Mouse (Mus musculus): ENCODE data around the gene Tas1r3. TPM values are rescaled to one million over a fixed set of nuclear protein-coding genes. Genes with fewer than 3 reads are reported as not detected.

The Tas1r3 gene
- total and polyA plus RNA-seq, 2 experiments from 2014 or later: 0.12 to 0.38 TPM

DNA sequence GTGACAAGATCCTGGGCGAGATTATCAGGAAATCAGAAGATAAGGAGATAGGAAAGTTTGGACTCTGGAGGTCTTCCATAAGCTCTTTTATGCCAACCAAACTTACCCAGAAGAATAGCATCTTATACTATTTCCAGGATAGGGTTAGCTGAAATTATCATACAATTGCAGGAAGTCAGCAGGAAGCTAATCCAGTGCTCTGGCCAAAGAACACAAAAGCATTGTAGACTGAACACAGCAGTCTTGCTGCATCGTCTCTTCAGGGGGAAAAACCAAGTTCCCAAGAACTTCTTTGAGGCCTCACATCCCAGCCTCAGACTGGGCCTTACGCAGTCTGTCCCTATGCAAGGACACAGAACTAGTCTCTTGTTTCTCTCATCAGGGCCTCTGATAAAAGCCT, 20.4 kb upstream of the Tas1r3 start:
- DNase-seq (ENCODE audit: low spot score) (no peak), ATAC-seq (ENCODE audit: low FRiP score) (no peak)
- H3K36me3 ChIP-seq (ENCODE audit: insufficient read depth, low read length): peaks cover 36% of the 10 kb centered on the region
- H3K9ac ChIP-seq (replicated peaks; ENCODE audit: low read length, poor library complexity, severe bottlenecking): no peak overlapping the region
- no peak overlapping the region for H3K4me2 ChIP-seq (ENCODE audit: low read depth, low read length, poor library complexity, severe bottlenecking)
- no peak overlapping the region for H3K27ac ChIP-seq (ENCODE audit: low read depth, low read length)
- no peak overlapping the region for H3K4me3 ChIP-seq (ENCODE audit: low read depth, low read length)
- no peaks in the 10 kb centered on the region for H3K4me1 ChIP-seq (ENCODE audit: insufficient read depth, low read length)
- 89% methylated on average over 3 of the region's 3 CpGs for WGBS
- TF ChIP-seq CTCF (IDR thresholded peaks at IDR 0.05): no peak
- H3K27me3 ChIP-seq (ENCODE audit: insufficient read depth, low read length): no peaks in the 10 kb centered on the region
- H3K9me3 ChIP-seq (ENCODE audit: low read length): no peaks in the 10 kb centered on the region

DNA sequence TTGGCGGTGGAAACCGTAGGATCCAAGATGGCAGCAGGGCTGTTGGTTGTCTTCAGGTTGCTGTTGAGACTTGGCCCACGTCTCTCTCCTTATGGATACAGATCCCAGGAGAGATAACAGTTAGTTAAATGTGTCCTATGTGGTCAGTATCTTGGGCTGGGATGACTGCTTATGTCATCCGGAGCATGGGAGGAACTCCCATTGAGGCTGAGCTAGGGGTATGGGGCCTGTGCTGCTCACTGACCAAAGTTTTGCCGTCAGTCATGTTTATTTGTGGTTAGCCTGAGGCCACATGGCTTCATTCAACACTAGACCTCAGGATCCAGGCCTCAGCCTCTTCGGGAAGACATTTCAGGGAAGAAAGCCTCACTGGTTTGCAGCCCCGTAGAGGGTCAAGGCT, 8.2 kb upstream of the Tas1r3 start:
- ATAC-seq (ENCODE audit: low FRiP score): no peak
- H3K9me3 ChIP-seq (ENCODE audit: low read length): no peaks in the 10 kb centered on the region
- no peak overlapping the region for H3K4me2 ChIP-seq (ENCODE audit: low read depth, low read length, poor library complexity, severe bottlenecking)
- H3K36me3 ChIP-seq (ENCODE audit: insufficient read depth, low read length): peaks cover 33% of the 10 kb centered on the region
- no peaks in the 10 kb centered on the region for H3K27me3 ChIP-seq (ENCODE audit: insufficient read depth, low read length)
- H3K4me3 ChIP-seq (ENCODE audit: low read depth, low read length): no peak overlapping the region
- WGBS: 96% methylated on average over 7 of the region's 7 CpGs
- no peak for TF ChIP-seq CTCF (IDR thresholded peaks at IDR 0.05)
- peaks cover 6% of the 10 kb centered on the region; the same call in 1 of the 2 replicates for H3K4me1 ChIP-seq (ENCODE audit: insufficient read depth, low read length)
- no peak overlapping the region for H3K27ac ChIP-seq (ENCODE audit: low read depth, low read length)
- no peak overlapping the region for H3K9ac ChIP-seq (replicated peaks; ENCODE audit: low read length, poor library complexity, severe bottlenecking)
- no peak for DNase-seq (ENCODE audit: low spot score)

DNA sequence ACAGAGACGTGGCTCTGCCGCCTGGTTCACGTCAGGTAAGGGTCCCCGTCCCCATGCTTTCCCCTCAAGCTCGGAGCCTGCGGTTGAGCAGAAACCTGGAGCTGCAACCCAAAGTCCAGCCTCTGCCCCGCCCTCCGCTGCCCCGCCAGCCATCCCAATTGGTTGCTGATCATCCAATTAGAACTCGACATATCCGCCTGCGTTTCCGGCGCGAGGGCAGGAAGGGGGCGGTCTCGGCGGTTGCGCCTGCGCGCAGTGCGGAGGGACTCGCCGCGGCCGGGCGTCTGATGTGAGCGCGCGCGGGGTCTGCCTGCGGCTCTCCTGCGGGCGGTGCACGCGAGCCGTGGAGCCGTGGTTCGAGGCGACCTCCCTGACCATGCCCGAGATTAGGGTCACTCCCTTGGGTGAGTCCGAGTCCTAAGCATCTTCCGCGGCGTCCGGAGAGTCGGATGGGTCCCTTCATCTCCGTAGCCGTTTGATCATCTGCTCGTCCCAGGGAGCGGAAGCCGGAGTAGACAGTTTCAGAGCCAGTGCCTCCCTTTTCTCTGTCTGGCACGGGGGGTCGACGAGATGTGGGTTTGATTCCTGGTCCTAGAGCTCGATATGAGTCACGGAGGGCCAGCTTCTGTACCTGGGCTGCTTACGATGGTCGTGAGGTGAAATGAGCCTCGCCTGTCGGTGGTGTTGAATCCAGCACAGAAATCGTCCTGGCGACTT, 6.3 kb upstream of the Tas1r3 start, which contains the start of the genes Cptp and Ints11:
Gene Cptp (minus strand): TSS at position 124 of the 717 bp plus-strand sequence.
Gene Ints11 (plus strand): TSS at position 230 of the 717 bp plus-strand sequence.
- H3K9ac ChIP-seq (replicated peaks; ENCODE audit: low read length, poor library complexity, severe bottlenecking): peak within 1 kb of the TSS; percentile 90
- peak within 1 kb of the TSS; percentile 77 for H3K27ac ChIP-seq (ENCODE audit: low read depth, low read length)
- peaks cover 36% of the 10 kb centered on the region for H3K36me3 ChIP-seq (ENCODE audit: insufficient read depth, low read length)
- no peaks in the 10 kb centered on the region for H3K9me3 ChIP-seq (ENCODE audit: low read length)
- H3K4me1 ChIP-seq (ENCODE audit: insufficient read depth, low read length): peaks cover 6% of the 10 kb centered on the region; the same call in 1 of the 2 replicates
- H3K4me2 ChIP-seq (ENCODE audit: low read depth, low read length, poor library complexity, severe bottlenecking): peak within 1 kb of the TSS; percentile 93
- no peaks in the 10 kb centered on the region for H3K27me3 ChIP-seq (ENCODE audit: insufficient read depth, low read length)
- H3K4me3 ChIP-seq (ENCODE audit: low read depth, low read length): peak within 1 kb of the TSS; percentile 71
- DNase-seq (ENCODE audit: low spot score): peak; percentile 96
- ATAC-seq (ENCODE audit: low FRiP score): peak; percentile 94
- under 1% methylated on average over 59 of the region's 63 CpGs for WGBS
- peak; percentile 45 for TF ChIP-seq CTCF (IDR thresholded peaks at IDR 0.05)

DNA sequence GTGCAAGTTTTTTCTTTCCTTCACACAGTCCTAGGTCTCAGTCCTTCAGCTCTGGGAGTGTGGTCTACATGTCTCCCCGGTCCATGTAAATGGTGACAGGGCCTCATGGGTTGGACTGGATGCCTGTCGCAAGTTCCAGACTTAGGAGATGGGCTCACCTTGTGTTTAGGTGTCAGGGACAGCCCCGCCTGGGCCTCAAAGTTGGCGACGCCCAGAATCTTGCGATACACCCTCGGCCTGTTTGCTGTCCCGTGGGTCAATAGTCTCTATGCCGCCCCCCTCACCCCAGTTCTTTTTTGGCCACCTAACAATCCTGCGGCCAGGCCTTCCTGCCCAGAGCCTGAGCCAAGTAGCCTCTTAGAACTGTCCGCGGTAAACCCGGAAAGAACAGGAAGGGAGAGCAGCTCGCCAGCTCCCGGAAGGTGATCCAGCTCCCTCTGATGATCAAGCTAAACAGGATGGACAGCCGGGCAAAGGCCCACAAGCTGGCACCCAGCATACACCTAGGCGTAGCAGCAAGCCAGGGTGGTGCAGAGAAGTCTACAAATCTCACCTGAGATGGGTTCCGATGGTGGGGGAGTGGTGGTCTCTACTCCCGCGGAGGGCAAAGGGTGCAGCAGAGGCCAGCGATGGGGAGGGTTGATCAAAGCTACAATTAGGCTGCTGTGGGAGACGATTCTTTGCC, 5.6 kb upstream of the Tas1r3 start:
- peak overlapping the region; percentile 77 for H3K27ac ChIP-seq (ENCODE audit: low read depth, low read length)
- H3K9me3 ChIP-seq (ENCODE audit: low read length): no peaks in the 10 kb centered on the region
- DNase-seq (ENCODE audit: low spot score): no peak
- H3K27me3 ChIP-seq (ENCODE audit: insufficient read depth, low read length): no peaks in the 10 kb centered on the region
- H3K4me2 ChIP-seq (ENCODE audit: low read depth, low read length, poor library complexity, severe bottlenecking): peak overlapping the region; percentile 93
- H3K4me3 ChIP-seq (ENCODE audit: low read depth, low read length): peak overlapping the region; percentile 71
- WGBS: 16% methylated on average over 22 of the region's 22 CpGs
- H3K9ac ChIP-seq (replicated peaks; ENCODE audit: low read length, poor library complexity, severe bottlenecking): peak overlapping the region; percentile 90
- ATAC-seq (ENCODE audit: low FRiP score): peak; percentile 58
- H3K4me1 ChIP-seq (ENCODE audit: insufficient read depth, low read length): peaks cover 6% of the 10 kb centered on the region; the same call in 1 of the 2 replicates
- TF ChIP-seq CTCF (IDR thresholded peaks at IDR 0.05): no peak
- peaks cover 34% of the 10 kb centered on the region for H3K36me3 ChIP-seq (ENCODE audit: insufficient read depth, low read length)

DNA sequence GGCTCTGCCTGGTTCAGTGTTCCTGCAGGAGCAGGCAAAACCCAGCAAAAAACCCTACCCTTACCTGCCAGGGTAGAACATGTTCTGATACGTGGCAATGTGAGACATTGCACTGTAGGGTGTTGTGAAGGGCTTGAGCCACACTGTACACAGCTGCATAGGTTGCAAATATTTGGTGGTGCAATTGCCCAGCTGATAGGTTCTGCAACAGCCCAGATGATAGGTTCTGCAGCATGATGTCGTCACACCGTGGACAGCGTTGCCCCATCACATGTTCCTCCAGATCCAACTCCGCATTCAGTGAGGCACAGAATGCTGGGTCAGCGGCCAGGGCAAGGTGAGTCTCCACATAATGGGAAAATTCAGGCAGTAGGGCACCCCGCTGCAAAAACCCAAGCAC, 1.4 kb downstream of the Tas1r3 start:
- H3K27me3 ChIP-seq (ENCODE audit: insufficient read depth, low read length): no peaks in the 10 kb centered on the region
- no peak overlapping the region for H3K9ac ChIP-seq (replicated peaks; ENCODE audit: low read length, poor library complexity, severe bottlenecking)
- no peak for ATAC-seq (ENCODE audit: low FRiP score)
- H3K4me3 ChIP-seq (ENCODE audit: low read depth, low read length): no peak overlapping the region
- no peak overlapping the region for H3K27ac ChIP-seq (ENCODE audit: low read depth, low read length)
- peaks cover 70% of the 10 kb centered on the region for H3K36me3 ChIP-seq (ENCODE audit: insufficient read depth, low read length)
- no peak for DNase-seq (ENCODE audit: low spot score)
- no peak for TF ChIP-seq CTCF (IDR thresholded peaks at IDR 0.05)
- 91% methylated on average over 7 of the region's 7 CpGs for WGBS
- H3K4me1 ChIP-seq (ENCODE audit: insufficient read depth, low read length): no peaks in the 10 kb centered on the region
- H3K9me3 ChIP-seq (ENCODE audit: low read length): no peaks in the 10 kb centered on the region
- H3K4me2 ChIP-seq (ENCODE audit: low read depth, low read length, poor library complexity, severe bottlenecking): no peak overlapping the region

DNA sequence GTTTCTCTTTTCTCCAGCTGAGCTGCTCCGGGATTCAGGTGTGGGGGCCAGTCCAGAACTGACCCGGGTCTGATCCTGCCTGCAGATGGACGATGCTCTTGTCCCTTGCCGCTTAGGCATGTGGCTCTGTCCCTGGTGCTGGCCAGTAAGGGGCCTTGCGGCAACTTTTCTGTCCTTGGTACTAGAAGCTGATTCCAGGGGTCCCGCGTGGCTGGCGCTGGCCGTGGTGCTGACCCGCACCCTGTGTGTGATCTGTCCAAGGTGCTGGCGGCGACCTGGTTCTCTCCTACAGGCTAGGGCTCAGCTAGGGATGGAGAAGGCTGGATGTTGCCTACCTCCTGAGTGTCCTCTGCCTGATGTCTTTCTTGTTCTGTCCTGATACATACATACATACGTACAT, 3.8 kb downstream of the Tas1r3 start:
- WGBS: 33% methylated on average over 13 of the region's 13 CpGs
- Histone ChIP-seq H3K9me3 (ENCODE audit: low read length) (no peaks in the 10 kb centered on the region), H3K36me3 (ENCODE audit: insufficient read depth, low read length) (peaks cover 75% of the 10 kb centered on the region), H3K9ac (replicated peaks; ENCODE audit: low read length, poor library complexity, severe bottlenecking) (no peak overlapping the region), H3K4me1 (ENCODE audit: insufficient read depth, low read length) (no peaks in the 10 kb centered on the region), H3K4me2 (ENCODE audit: low read depth, low read length, poor library complexity, severe bottlenecking) (no peak overlapping the region), H3K4me3 (ENCODE audit: low read depth, low read length) (no peak overlapping the region), H3K27me3 (ENCODE audit: insufficient read depth, low read length) (no peaks in the 10 kb centered on the region), H3K27ac (ENCODE audit: low read depth, low read length) (no peak overlapping the region)
- DNase-seq (ENCODE audit: low spot score) (no peak), ATAC-seq (ENCODE audit: low FRiP score) (no peak)
- TF ChIP-seq CTCF (IDR thresholded peaks at IDR 0.05): no peak
